Mouse (Mus musculus) hematopoietic stem cell, adult 5-6 weeks (primary cell): ENCODE data around the gene Trim30b. TPM values are rescaled to one million over a fixed set of nuclear protein-coding genes. Genes with fewer than 3 reads are reported as not detected.
"Not testable (repeated sequence)": the region's sequence is repeated elsewhere in the genome, so short reads cannot be mapped to it uniquely, and the experiment has no call there.

Experiments
- ATAC-seq, 2 experiments: fragments of 125-278 bp in 1 of 2; replicated peaks in 1 of 2; 2 replicates each; pipeline ENCODE4 v1.8.0; 2016 to 2017; ENCODE audit warnings: inconsistent platforms in 2 of 2, mild to moderate bottlenecking in 2 of 2, moderate number of reproducible peaks in 2 of 2, low read depth in 1 of 2, moderate TSS enrichment in 1 of 2; ENCODE audit not compliant: low FRiP score in 2 of 2, poor library complexity in 2 of 2, severe bottlenecking in 2 of 2, insufficient read depth in 1 of 2, low TSS enrichment in 1 of 2
- total RNA-seq: library from RNA; stranded (forward); fragments of 172-1452, 232-1000 nt; gene quantifications from 2 replicates; pipeline ENCODE4 v1.2.3, GENCODE M21; 2017

Gene Trim30b
- total RNA-seq: 9.2 and 19.9 TPM in 2 replicates

DNA sequence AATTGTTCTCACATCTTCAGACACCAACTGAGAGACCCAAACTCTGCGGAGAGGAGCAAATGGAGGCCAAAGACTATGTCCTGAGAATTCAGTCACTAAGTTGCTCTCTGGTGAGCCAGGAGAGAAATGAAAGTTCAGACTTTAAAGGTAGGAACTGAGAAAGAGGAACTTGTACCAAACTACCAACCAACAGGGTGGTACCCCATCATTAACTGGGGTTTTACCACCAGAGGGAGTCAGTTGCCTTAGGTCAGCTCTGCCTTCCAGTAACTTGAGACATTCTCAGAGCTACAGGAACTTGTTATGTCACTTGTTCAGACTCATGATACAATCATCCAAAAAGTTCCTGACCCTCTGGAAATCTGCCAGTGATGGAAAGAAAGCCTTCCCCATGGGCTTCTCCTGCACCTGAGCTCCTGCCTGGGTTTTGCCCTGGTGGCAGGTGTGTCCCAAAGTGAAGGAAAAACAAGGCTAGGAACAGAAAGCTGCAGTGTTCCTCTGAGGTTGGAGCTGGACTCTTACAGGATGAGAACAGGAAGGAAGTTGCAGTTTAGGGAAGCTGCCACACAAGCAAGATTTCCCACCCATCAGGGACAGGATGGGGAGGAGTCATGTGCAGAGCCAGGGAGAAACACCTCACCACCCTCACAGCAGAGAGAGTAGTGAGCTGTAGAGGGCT is at the start of gene Trim30b:
TSS of gene Trim30b (minus strand) at position 149 of the 679 bp plus-strand sequence.
- peak; percentile 91 to 97 for ATAC-seq

DNA sequence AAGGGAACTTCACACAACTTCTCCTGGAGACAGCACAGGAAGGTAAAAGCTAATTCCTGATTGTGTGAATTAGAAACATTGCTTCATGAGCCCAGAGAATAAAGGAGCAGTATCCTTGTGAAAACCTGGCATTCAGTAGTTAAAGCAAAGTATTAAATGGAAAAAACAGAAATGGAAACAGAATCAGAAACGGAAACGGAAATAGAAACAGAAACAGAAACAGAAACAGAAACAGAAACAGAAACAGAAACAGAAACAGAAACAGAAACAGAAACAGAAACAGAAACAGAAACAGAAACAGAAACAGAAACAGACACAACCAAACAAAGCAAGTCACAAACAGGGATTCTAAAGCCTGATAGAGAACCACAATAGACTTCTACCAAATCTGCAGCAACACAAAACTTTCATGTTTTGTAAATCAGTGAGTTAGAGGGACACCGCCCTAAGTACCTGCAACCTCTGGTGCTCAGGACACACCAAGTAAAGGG is 34.8 kb upstream of the Trim30b start:
- ATAC-seq: no peak

DNA sequence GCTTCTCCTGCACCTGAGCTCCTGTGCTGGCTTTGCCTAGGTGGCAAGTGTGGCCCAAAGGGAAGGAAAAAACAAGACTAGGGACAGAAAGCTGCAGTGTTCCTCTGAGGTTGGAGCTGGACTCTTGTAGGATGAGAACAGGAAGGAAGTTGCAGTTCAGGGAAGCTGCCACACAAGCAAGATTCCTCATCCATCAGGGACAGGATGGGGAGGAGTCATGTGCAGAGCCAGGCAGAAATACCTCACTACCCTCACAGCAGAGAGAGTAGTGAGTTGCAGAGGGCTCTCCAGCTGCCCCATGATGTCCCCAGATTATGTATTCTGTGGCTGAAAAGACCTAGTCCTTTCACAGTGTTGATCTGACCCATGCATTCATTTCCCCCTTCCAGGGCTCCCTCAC is 31.5 kb upstream of the Trim30b start:
- peak; percentile 23 to 46 for ATAC-seq

DNA sequence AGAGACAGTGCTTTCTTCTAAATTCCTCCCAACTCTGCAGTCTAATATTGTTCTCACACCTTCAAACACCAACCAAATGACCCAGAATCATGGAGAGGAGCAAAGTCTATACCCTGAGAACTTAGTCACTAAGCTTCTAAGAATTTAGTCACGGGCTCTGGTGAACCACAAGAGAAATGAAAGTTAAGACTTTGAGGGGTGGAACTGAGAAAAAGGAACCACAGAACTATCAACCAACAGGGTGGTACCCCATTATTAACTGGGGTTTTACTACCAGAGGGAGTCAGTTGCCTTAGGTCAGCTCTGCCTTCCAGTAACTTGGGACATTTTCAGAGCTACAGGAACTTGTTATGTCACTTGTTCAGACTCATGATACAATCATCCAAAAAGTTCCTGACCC is 31.0 kb upstream of the Trim30b start, which contains the start of gene Trim30c:
TSS of gene Trim30c (minus strand) at position 140 of the 400 bp plus-strand sequence.
- peak; percentile 62 to 71 for ATAC-seq

GRCm38 (mm10) chr7:104398492-104398891 is 28.8 kb upstream of the Trim30b start:
- no peak for ATAC-seq

DNA sequence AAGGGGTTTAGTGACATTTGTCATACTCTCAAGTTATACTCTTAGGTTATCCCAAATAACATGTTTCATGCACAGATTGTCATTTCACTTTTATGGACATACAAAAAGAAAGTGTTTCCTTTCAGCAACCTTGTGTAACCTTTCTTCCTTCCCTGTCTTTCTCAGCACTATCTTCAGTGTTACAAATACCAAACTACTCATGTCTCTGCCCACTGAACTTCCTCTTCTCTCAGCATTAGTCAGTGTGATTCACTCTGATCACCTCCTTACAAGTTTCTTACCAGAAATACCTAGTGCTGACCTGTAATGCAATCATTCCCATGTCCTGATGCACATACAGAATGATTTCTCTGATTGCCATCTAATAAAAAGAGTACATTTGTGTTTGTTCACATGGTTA is 3.3 kb downstream of the Trim30b start:
- ATAC-seq: no peak

DNA sequence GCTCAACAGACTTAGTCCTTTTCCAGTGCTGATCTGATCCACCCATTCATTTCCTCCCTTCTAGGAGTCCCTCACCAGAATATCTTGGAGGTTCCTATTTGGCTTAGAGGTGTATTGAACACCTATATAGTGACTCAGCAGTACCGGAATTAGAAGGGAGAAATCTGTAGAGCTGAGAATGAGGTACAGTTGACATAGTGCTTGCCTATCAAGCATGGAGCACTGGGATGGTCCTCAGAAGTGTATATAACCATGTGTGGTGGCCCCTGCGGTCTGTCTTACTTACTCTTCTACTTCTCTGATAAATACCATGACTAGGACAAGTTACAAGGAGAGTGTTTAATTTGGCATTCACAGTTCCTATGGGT is 16.1 kb downstream of the Trim30b start:
- ATAC-seq: peak in 1 of 2 experiments; percentile 19; a peak in 1 of 4 replicates

DNA sequence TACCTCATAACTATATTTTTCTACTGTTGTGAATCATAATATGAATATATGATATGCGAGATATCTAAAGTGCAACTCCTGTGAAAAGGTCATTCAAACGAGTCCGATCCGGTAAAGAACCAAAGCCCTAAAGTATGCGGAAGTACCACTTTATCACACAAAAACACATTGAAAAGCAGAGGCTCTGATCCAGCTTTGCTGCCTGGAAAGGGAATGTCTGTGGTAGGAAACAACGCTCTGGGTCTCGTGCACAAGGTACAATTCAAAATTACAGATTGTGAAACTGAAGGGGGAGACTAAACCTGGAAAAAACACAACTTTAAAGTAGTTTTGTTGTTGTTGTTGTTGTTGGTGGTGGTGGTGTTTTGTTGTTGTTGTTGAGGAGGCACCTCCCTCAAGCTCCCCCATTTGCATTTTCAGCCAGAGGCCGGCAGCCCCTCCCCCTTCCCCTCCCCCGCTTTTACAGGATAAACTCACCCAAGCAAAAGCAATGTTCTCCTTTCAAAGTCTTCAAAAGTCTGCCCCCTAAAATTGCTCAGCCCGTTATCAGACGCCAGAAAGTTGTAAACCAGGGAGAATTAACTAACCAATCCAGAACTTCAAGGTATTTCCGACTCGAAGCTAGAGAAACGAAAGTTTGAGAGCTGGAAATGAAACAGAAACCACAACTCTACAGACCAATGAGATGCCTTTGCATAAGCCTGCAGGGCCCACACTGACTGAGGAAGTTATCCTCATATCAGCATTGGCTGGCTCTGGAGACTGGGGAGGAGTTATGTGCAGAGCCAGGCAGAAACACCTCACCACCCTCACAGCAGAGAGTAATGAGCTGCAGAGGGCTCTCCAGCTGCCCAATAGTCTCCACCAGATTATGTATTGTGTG is 16.7 kb downstream of the Trim30b start, which contains the start of gene Trim12c:
TSS of gene Trim12c (minus strand) at position 646 of the 883 bp plus-strand sequence.
- ATAC-seq: peak; percentile 99 to 100

DNA sequence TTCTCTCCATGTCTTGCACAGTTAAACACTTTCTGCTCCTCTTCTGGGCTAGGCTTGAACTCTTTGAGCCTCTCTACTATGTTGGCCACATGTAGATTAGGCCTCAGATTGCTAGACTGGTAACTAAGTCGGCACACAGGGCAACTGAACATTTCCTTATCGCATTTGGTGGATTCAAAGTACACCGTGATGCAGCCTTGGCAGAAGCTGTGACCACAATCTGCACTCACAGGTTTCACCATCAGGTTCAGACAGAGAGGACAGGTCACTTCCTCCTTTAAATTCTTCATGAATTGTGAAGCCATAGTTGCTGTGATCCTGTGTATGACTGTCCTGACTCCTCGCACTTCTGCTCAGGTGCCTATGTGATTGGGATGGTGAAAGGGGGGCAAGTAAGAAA is 21.6 kb downstream of the Trim30b start:
- peak; percentile 33 to 59; a peak in 3 of 4 replicates for ATAC-seq

DNA sequence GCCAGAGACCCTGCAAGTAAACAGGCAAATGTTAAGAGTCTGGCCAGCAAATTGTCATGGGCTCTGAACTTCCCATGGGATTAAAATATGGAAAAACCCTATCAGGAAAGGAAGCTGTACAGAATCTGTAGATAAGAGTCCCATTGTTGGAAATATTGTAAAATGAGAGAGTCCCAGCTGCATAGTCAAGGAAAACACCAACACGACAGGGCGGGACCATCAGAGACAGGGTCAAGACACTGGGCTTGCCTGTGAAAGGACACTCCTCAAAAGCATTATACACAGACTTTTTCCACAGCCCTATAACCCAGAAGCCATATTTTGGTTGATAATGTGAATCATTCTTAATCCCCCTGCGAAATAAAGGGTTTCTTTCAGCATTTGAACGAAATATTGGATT is 28.9 kb downstream of the Trim30b start:
- ATAC-seq: not testable (repeated sequence)

- not testable (repeated sequence) for ATAC-seq
These were observed 34.1 kb downstream of the Trim30b start for GRCm38 (mm10) chr7:104335547-104335946.

DNA sequence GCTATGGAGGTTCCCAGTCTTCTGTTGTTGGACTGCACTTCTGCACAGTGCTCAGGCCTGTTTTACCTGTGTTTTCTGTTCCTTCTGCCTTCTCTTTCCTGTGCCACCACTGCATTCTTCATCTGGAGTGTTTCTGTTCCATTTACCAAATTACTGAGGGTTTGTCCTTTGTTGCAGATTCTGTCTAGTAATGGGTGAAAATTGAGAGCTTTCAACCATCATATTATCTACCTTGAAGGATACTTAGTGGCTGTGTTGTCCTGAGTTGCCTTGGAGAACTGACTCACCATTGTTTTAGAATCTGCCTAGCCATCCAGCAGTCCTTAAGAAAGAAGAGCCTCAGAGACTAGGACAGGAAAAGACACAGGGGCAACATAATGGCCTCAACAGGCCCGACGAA is 40.5 kb downstream of the Trim30b start, which contains the start of gene Trim34b:
TSS of gene Trim34b (plus strand) at position 301 of the 400 bp plus-strand sequence.
- not testable (repeated sequence) for ATAC-seq

GRCm38 (mm10) chr7:104322028-104322427 is 47.7 kb downstream of the Trim30b start:
- no peak for ATAC-seq

- ATAC-seq: peak; percentile 97 to 98
These were observed 54.2 kb downstream of the Trim30b start, which contains the start of gene Trim12a for GRCm38 (mm10) chr7:104315369-104316080. TSS of gene Trim12a (minus strand) at chr7:104315466.

DNA sequence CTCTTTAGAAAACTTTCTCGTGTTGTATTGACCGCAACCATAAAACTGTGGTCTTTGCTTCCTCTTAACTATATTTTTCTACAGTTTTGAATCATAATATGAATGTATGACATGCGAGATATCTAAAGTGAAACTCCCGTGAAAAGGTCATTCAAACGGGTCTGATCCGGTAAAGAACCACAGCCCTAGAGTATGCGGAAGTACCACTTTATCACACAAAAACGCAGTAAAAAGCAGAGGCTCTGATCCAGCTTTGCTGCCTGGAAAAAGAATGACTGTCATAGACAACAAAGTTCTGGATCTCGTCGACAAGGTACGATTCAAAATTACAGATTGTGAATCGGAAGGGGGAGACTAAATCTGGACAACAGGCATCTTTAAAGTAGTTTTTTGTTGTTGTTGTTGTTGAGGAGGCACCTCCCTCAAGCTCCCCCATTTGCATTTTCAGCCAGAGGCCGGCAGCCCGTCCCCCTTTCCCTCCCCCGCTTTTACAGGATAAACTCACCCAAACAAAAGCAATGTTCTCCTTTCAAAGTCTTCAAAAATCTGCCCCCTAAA is 54.8 kb downstream of the Trim30b start:
- peak; percentile 65 to 75 for ATAC-seq
